Mouse (Mus musculus) heart, embryonic 12.5 days (tissue): ENCODE results near the gene Scamp5. TPM values are rescaled to one million over a fixed set of nuclear protein-coding genes. Genes with fewer than 3 reads are reported as not detected.

Source experiments
- ATAC-seq: fragments of 200-750 bp; cut with Nextera tagmentation; 2 replicates; pipeline ENCODE4 v1.8.0; 2017; ENCODE audit warnings: moderate TSS enrichment, moderate library complexity; ENCODE audit not compliant: insufficient number of reproducible peaks, low FRiP score
- H3K27ac ChIP-seq: fragments of 300-500 bp; sonication (generic); 2 replicates; pipeline ENCODE4 v1.5.1; 2016; ENCODE audit warnings: mild to moderate bottlenecking, moderate library complexity; ENCODE audit not compliant: poor library complexity, severe bottlenecking
- H3K27me3 ChIP-seq: fragments of 300-500 bp; sonication (generic); replicated peaks from 2 replicates; pipeline ENCODE4 v1.6.1; 2016; ENCODE audit warnings: mild to moderate bottlenecking, moderate library complexity
- H3K36me3 ChIP-seq: fragments of 300-500 bp; sonication (generic); 2 replicates; pipeline ENCODE4 v1.6.1; 2016; ENCODE audit warnings: mild to moderate bottlenecking, moderate library complexity
- H3K4me1 ChIP-seq: fragments of 300-500 bp; sonication (generic); replicated peaks from 2 replicates; pipeline ENCODE4 v1.6.1; 2016; ENCODE audit warnings: mild to moderate bottlenecking
- H3K4me2 ChIP-seq: fragments of 300-500 bp; sonication (generic); 2 replicates; pipeline ENCODE4 v1.6.1; 2016; ENCODE audit warnings: mild to moderate bottlenecking, moderate library complexity
- H3K4me3 ChIP-seq: fragments of 300-500 bp; sonication (generic); 2 replicates; pipeline ENCODE4 v1.5.1; 2016; ENCODE audit warnings: mild to moderate bottlenecking
- H3K9ac ChIP-seq: fragments of 300-500 bp; sonication (generic); 2 replicates; pipeline ENCODE4 v1.6.1; 2016; ENCODE audit warnings: mild to moderate bottlenecking, moderate library complexity
- H3K9me3 ChIP-seq: fragments of 300-500 bp; sonication (generic); replicated peaks from 2 replicates; pipeline ENCODE4 v1.6.1; 2016; ENCODE audit warnings: mild to moderate bottlenecking, moderate library complexity
- WGBS: fragments of 180-500 bp; shearing (Covaris S2); methylation state at CpG from one replicate; pipeline ENCODE4 v1.1.7; 2016; 5-methylcytosine and 5-hydroxymethylcytosine counted together
- polyA plus RNA-seq: library from polyadenylated mRNA; unstranded; fragments of >200 nt; fragmentation: Nextera tagmentation; extraction: Ambion mirVana; gene quantifications from 2 replicates; pipeline ENCODE4 v1.2.1, GENCODE M21; 2016

The Scamp5 gene
- polyA plus RNA-seq, 1 experiment from 2014 or later, result 12.3 TPM

- Histone ChIP-seq H3K9ac (peak overlapping the region; percentile 32; the same call in 1 of the 2 replicates), H3K4me2 (peak overlapping the region; percentile 50)
- no peak for ATAC-seq
Measured at GRCm38 (mm10) chr9:57419521-57420267, 48.2 kb downstream of the Scamp5 start.

GRCm38 (mm10) chr9:57417341-57417740 is 50.5 kb downstream of the Scamp5 start:
- no peak overlapping the region for H3K4me3 ChIP-seq
- no peak for ATAC-seq

More at GRCm38 (mm10) chr9:57419521-57420267, 48.2 kb downstream of the Scamp5 start:
- no peaks in the 10 kb centered on the region for H3K9me3 ChIP-seq
- H3K27ac ChIP-seq, result peak overlapping the region; percentile 83
- 73% methylated on average over 16 of the region's 16 CpGs for WGBS
- H3K4me3 ChIP-seq, result no peak overlapping the region
- no peaks in the 10 kb centered on the region for H3K27me3 ChIP-seq
- H3K36me3 ChIP-seq, result peaks cover 5% of the 10 kb centered on the region; the same call in 1 of the 2 replicates
- peaks cover 39% of the 10 kb centered on the region for H3K4me1 ChIP-seq

GRCm38 (mm10) chr9:57407120-57407905 is 60.5 kb downstream of the Scamp5 start:
- no peak overlapping the region for H3K4me3 ChIP-seq
- H3K27me3 ChIP-seq, result no peaks in the 10 kb centered on the region
- no peaks in the 10 kb centered on the region for H3K9me3 ChIP-seq
- no peak overlapping the region for H3K9ac ChIP-seq
- no peak for ATAC-seq
- no peak overlapping the region for H3K4me2 ChIP-seq
- H3K36me3 ChIP-seq, result no peaks in the 10 kb centered on the region
- H3K4me1 ChIP-seq, result peaks cover 12% of the 10 kb centered on the region
- WGBS, result 72% methylated on average over 9 of the region's 9 CpGs
- H3K27ac ChIP-seq, result no peak overlapping the region

More at GRCm38 (mm10) chr9:57417341-57417740, 50.5 kb downstream of the Scamp5 start:
- Histone ChIP-seq H3K9ac (no peak overlapping the region), H3K9me3 (no peaks in the 10 kb centered on the region), H3K27me3 (no peaks in the 10 kb centered on the region), H3K4me2 (no peak overlapping the region), H3K36me3 (peaks cover 17% of the 10 kb centered on the region), H3K27ac (no peak overlapping the region), H3K4me1 (peaks cover 31% of the 10 kb centered on the region)
- WGBS, result 70% methylated on average over 8 of the region's 8 CpGs

- Histone ChIP-seq H3K4me3 (no peak overlapping the region), H3K27ac (no peak overlapping the region), H3K4me2 (no peak overlapping the region), H3K9ac (no peak overlapping the region), H3K27me3 (no peaks in the 10 kb centered on the region), H3K36me3 (no peaks in the 10 kb centered on the region), H3K4me1 (peaks cover 14% of the 10 kb centered on the region), H3K9me3 (no peaks in the 10 kb centered on the region)
- ATAC-seq, result no peak
- WGBS, result 83% methylated on average over 5 of the region's 5 CpGs
Measured at GRCm38 (mm10) chr9:57406395-57406794, 61.5 kb downstream of the Scamp5 start.

- Histone ChIP-seq H3K27ac (no peak overlapping the region), H3K9me3 (0 out of 2 replicates have a peak, but pooled peaks cover 10% of the 10 kb centered on the region), H3K27me3 (no peaks in the 10 kb centered on the region), H3K4me3 (no peak overlapping the region), H3K4me2 (no peak overlapping the region), H3K36me3 (no peaks in the 10 kb centered on the region), H3K9ac (no peak overlapping the region), H3K4me1 (peaks cover 14% of the 10 kb centered on the region)
- 81% methylated on average over 5 of the region's 5 CpGs for WGBS
- no peak for ATAC-seq
Measured at GRCm38 (mm10) chr9:57404036-57404435, 63.8 kb downstream of the Scamp5 start.

- Histone ChIP-seq H3K9me3 (0 out of 2 replicates have a peak, but pooled peaks cover 10% of the 10 kb centered on the region), H3K4me3 (no peak overlapping the region), H3K4me1 (peaks cover 13% of the 10 kb centered on the region), H3K4me2 (no peak overlapping the region), H3K27me3 (no peaks in the 10 kb centered on the region), H3K36me3 (no peaks in the 10 kb centered on the region), H3K9ac (no peak overlapping the region), H3K27ac (no peak overlapping the region)
- ATAC-seq, result no peak
- 64% methylated on average over 15 of the region's 15 CpGs for WGBS
Measured at GRCm38 (mm10) chr9:57402318-57403251, 65.3 kb downstream of the Scamp5 start.

GRCm38 (mm10) chr9:57398773-57399172 is 69.1 kb downstream of the Scamp5 start:
- Histone ChIP-seq H3K9ac (no peak overlapping the region), H3K9me3 (peaks cover 16% of the 10 kb centered on the region; the same call in 1 of the 2 replicates), H3K27me3 (no peaks in the 10 kb centered on the region), H3K4me2 (no peak overlapping the region), H3K27ac (no peak overlapping the region), H3K4me3 (no peak overlapping the region), H3K4me1 (peaks cover 7% of the 10 kb centered on the region), H3K36me3 (no peaks in the 10 kb centered on the region)
- WGBS, result 98% methylated on average over 2 of the region's 2 CpGs
- ATAC-seq, result no peak

GRCm38 (mm10) chr9:57392892-57393291 is 75.0 kb downstream of the Scamp5 start:
- Histone ChIP-seq H3K27ac (no peak overlapping the region), H3K4me1 (peaks cover 6% of the 10 kb centered on the region), H3K4me3 (no peak overlapping the region), H3K27me3 (no peaks in the 10 kb centered on the region), H3K4me2 (no peak overlapping the region), H3K36me3 (no peaks in the 10 kb centered on the region), H3K9ac (no peak overlapping the region), H3K9me3 (peaks cover 6% of the 10 kb centered on the region; the same call in 1 of the 2 replicates)
- ATAC-seq, result no peak
- WGBS, result 33% methylated on average over 1 of the region's 1 CpGs
